Mouse (Mus musculus) G1E (cell line): ENCODE measurements at regions not wholly inside any gene's neighbourhood (a gene's known extent, or its start where the extent isn't known, plus 50 kb on each side); places are given as distances from the start of the nearest gene placed in this dataset.

ENCODE experiments used
- CTCF ChIP-seq: IDR thresholded peaks from 2 replicates; pipeline ENCODE4 v1.5.1; 2012; ENCODE audit warnings: low read depth, low read length, inconsistent platforms, mixed read lengths
- GATA1 ChIP-seq: IDR thresholded peaks from 2 replicates; pipeline ENCODE4 v1.6.1; 2012; ENCODE audit warnings: borderline replicate concordance, low read length, inconsistent platforms, mixed read lengths
- TAL1 ChIP-seq: conservative IDR thresholded peaks from 2 replicates; pipeline ENCODE4 v1.6.1; 2012; ENCODE audit warnings: low read depth, low read length, inconsistent platforms, mixed read lengths

- TF ChIP-seq CTCF (no peak), TAL1 (no peak), GATA1 (no peak)
Measured at GRCm38 (mm10) chr11:45330319-45330718, 521.5 kb upstream of the Clint1 start.
